Mouse (Mus musculus): ENCODE measurements at regions not wholly inside any gene's neighbourhood (a gene's known extent, or its start where the extent isn't known, plus 50 kb on each side); places are given as distances from the start of the nearest gene placed in this dataset.

DNA sequence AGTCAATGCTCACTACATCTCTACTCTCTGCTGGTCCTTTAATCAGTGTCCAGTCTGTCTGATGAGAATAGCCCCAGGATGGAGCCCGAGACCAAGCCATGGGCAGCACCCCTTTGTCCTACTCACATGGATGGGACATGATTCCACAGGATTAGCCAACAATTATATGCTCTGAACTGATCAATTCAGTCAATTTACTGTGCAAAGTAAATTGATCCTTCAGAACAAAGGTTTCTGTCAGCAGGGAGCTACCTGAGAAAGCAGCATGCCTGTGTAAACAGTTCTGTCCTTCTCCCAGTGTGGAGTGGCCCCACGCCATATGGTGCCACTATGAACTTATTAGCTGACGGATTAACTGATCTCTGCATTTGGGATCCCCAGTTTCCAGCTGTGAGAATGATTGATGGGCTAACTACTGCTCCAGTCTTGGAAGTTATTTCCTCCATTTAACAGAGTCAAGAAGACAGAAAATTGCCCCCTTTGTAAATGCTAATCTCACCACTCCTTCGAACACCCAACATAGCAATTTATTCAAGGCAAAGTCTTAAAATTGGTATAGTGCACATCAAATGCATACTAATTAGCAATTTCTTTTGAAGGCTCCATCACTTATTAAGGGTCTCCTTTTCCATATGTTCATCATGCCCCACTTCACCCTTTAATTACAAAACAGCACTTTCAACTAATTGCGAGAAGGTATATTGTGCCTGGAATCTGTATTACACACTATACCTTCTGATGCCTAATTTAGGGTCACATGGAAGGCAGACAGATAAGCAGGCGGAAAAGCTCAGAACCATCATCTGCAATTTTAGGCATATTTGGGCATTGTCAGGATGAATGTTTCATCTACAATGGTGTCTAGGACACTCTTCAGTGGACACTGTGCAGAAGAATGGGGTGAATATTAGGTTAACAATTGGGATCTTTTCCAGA is 417.3 kb downstream of the Tmem161b start:
- TF ChIP-seq POLR2A (IDR thresholded peaks at IDR 0.05; ENCODE audit: low read depth, low read length) (no peak), CTCF (IDR thresholded peaks at IDR 0.05; ENCODE audit: extremely low read depth, insufficient read depth, insufficient read length, insufficient replicate concordance) (no peak)
